Mouse (Mus musculus): Measurements from ENCODE around the gene Aldh1l1.

- TF ChIP-seq GATA1 (IDR thresholded peaks at IDR 0.05; ENCODE audit: low read length) (no peak), TAL1 (IDR thresholded peaks at IDR 0.05; ENCODE audit: low read length) (no peak)
Observed at GRCm38 (mm10) chr6:90607196-90607595, 121.0 kb downstream of the Aldh1l1 start.
